Mouse (Mus musculus) CH12.LX (cell line): Measurements from ENCODE around the gene Rapgef2. TPM values are rescaled to one million over a fixed set of nuclear protein-coding genes. Genes with fewer than 3 reads are reported as not detected.
A peak's percentile ranks its signal among the peaks of the same experiment; 100 is the strongest.

Experiments
- DNase-seq: peaks from one replicate; pipeline ENCODE4 v3.0.0-alpha.2; 2013; ENCODE audit errors: extremely low read depth
- H3K27ac ChIP-seq: 2 replicates; pipeline ENCODE4 v1.5.1; 2012; ENCODE audit warnings: low read depth, mild to moderate bottlenecking, control low read depth, moderate library complexity; ENCODE audit not compliant: insufficient read depth
- H3K27me3 ChIP-seq: replicated peaks from 2 replicates; pipeline ENCODE3; 2012; ENCODE audit warnings: inconsistent platforms
- H3K36me3 ChIP-seq, 2 experiments: replicated peaks in 1 of 2; 2 replicates each; pipeline versions ENCODE3 to v1.6.1; 2012; ENCODE audit warnings: inconsistent platforms in 1 of 2, low read length in 1 of 2, mild to moderate bottlenecking in 1 of 2, mixed read lengths in 1 of 2, moderate library complexity in 1 of 2; ENCODE audit not compliant: control insufficient read depth in 1 of 2, insufficient read depth in 1 of 2
- H3K4me1 ChIP-seq, 2 experiments: 2 replicates each; pipeline ENCODE4 v1.6.1; 2012; ENCODE audit warnings: inconsistent platforms in 1 of 2, moderate library complexity in 1 of 2; ENCODE audit not compliant: insufficient read depth in 2 of 2, control insufficient read depth in 1 of 2
- H3K4me2 ChIP-seq: 2 replicates; pipeline ENCODE4 v1.6.1; 2012; ENCODE audit warnings: low read depth, mild to moderate bottlenecking, control low read depth; ENCODE audit not compliant: poor library complexity, insufficient read depth, severe bottlenecking
- H3K4me3 ChIP-seq, 3 experiments: fragments of 150-350 bp in 1 of 3; sonication (generic) in 1 of 3; replicated peaks in 1 of 3; 2 replicates each; pipeline versions ENCODE3 to v1.5.1; 2011 to 2012; ENCODE audit warnings: low read depth in 2 of 3, low read length in 2 of 3, mild to moderate bottlenecking in 2 of 3, moderate library complexity in 2 of 3, control low read depth in 1 of 3, improper control_type of control experiment in 1 of 3, inconsistent platforms in 1 of 3, mixed read lengths in 1 of 3; ENCODE audit not compliant: poor library complexity in 1 of 3
- H3K79me2 ChIP-seq: replicated peaks from 2 replicates; pipeline ENCODE4 v1.6.1; 2012; ENCODE audit warnings: mild to moderate bottlenecking, moderate library complexity; ENCODE audit not compliant: control insufficient read depth, poor library complexity, insufficient read depth, severe bottlenecking; ENCODE audit errors: extremely low read depth
- H3K9ac ChIP-seq: 2 replicates; pipeline ENCODE4 v1.6.1; 2012; ENCODE audit warnings: low read depth, mild to moderate bottlenecking, control low read depth, moderate library complexity; ENCODE audit not compliant: insufficient read depth
- H3K9me3 ChIP-seq: replicated peaks from 2 replicates; pipeline ENCODE3; 2012; ENCODE audit warnings: low read length, inconsistent platforms, mixed read lengths
- BHLHE40 ChIP-seq: IDR thresholded peaks from 2 replicates; pipeline ENCODE4 v1.6.1; 2011; ENCODE audit warnings: mild to moderate bottlenecking, low read depth, low read length, improper control_type of control experiment
- CHD2 ChIP-seq: IDR thresholded peaks from 2 replicates; pipeline ENCODE4 v1.6.1; 2011; ENCODE audit warnings: low read length, improper control_type of control experiment
- CTCF ChIP-seq, 2 experiments: IDR thresholded peaks in 1 of 2; conservative IDR thresholded peaks in 1 of 2; 2 replicates each; pipeline ENCODE4 v1.5.1; 2011 to 2012; ENCODE audit warnings: low read depth in 2 of 2, low read length in 2 of 2, improper control_type of control experiment in 1 of 2, inconsistent platforms in 1 of 2, mild to moderate bottlenecking in 1 of 2, moderate library complexity in 1 of 2
- ELF1 ChIP-seq: IDR thresholded peaks from 2 replicates; pipeline ENCODE4 v1.6.1; 2014; ENCODE audit warnings: low read depth, mild to moderate bottlenecking, inconsistent platforms, low read length, improper control_type of control experiment
- EP300 ChIP-seq: IDR thresholded peaks from 2 replicates; pipeline ENCODE4 v1.6.1; 2011; ENCODE audit warnings: low read length, improper control_type of control experiment
- ETS1 ChIP-seq: conservative IDR thresholded peaks from 2 replicates; pipeline ENCODE4 v1.6.1; 2012; ENCODE audit warnings: low read depth, mild to moderate bottlenecking, inconsistent platforms, low read length, improper control_type of control experiment, moderate library complexity
- GABPA ChIP-seq: IDR thresholded peaks from 2 replicates; pipeline ENCODE4 v1.6.1; 2012; ENCODE audit warnings: low read depth, low read length, improper control_type of control experiment, inconsistent platforms; ENCODE audit not compliant: insufficient replicate concordance
- HCFC1 ChIP-seq: IDR thresholded peaks from 2 replicates; pipeline ENCODE4 v1.6.1; 2012; ENCODE audit warnings: low read depth, mild to moderate bottlenecking, inconsistent platforms, low read length, improper control_type of control experiment
- IRF4 ChIP-seq: IDR thresholded peaks from 2 replicates; pipeline ENCODE4 v1.6.1; 2014; ENCODE audit warnings: low read depth, mild to moderate bottlenecking, inconsistent platforms, low read length, improper control_type of control experiment
- JUN ChIP-seq: IDR thresholded peaks from 2 replicates; pipeline ENCODE4 v1.6.1; 2011; ENCODE audit warnings: low read depth, mild to moderate bottlenecking, low read length, improper control_type of control experiment, moderate library complexity; ENCODE audit not compliant: insufficient read depth
- MAFK ChIP-seq: IDR thresholded peaks from 2 replicates; pipeline ENCODE4 v1.6.1; 2011; ENCODE audit warnings: low read length, improper control_type of control experiment; ENCODE audit not compliant: insufficient replicate concordance
- MAZ ChIP-seq: IDR thresholded peaks from 2 replicates; pipeline ENCODE4 v1.6.1; 2012; ENCODE audit warnings: low read depth, mild to moderate bottlenecking, inconsistent platforms, low read length, improper control_type of control experiment, moderate library complexity
- MXI1 ChIP-seq: IDR thresholded peaks from 2 replicates; pipeline ENCODE4 v1.6.1; 2011; ENCODE audit warnings: mild to moderate bottlenecking, low read depth, low read length, improper control_type of control experiment
- MYC ChIP-seq: IDR thresholded peaks from 2 replicates; pipeline ENCODE4 v1.6.1; 2011; ENCODE audit warnings: low read depth, mild to moderate bottlenecking, improper control_type of control experiment, low read length
- NELFE ChIP-seq: IDR thresholded peaks from 2 replicates; pipeline ENCODE4 v1.6.1; 2011; ENCODE audit warnings: low read depth, low read length, improper control_type of control experiment
- RAD21 ChIP-seq: IDR thresholded peaks from 2 replicates; pipeline ENCODE4 v1.6.1; 2011; ENCODE audit warnings: low read depth, mild to moderate bottlenecking, low read length, improper control_type of control experiment, moderate library complexity
- RCOR1 ChIP-seq: conservative IDR thresholded peaks from 2 replicates; pipeline ENCODE4 v1.6.1; 2012; ENCODE audit warnings: low read depth, mild to moderate bottlenecking, inconsistent platforms, low read length, improper control_type of control experiment
- SIN3A ChIP-seq: IDR thresholded peaks from 2 replicates; pipeline ENCODE4 v1.6.1; 2012; ENCODE audit warnings: low read length, improper control_type of control experiment, inconsistent platforms
- SMC3 ChIP-seq: IDR thresholded peaks from 2 replicates; pipeline ENCODE4 v1.6.1; 2011; ENCODE audit warnings: low read depth, low read length, improper control_type of control experiment
- TBP ChIP-seq: conservative IDR thresholded peaks from 2 replicates; pipeline ENCODE4 v1.6.1; 2011; ENCODE audit warnings: low read depth, low read length, improper control_type of control experiment
- TCF12 ChIP-seq: IDR thresholded peaks from 2 replicates; pipeline ENCODE4 v1.6.1; 2014; ENCODE audit warnings: low read depth, mild to moderate bottlenecking, inconsistent platforms, low read length, improper control_type of control experiment
- USF1 ChIP-seq: IDR thresholded peaks from 2 replicates; pipeline ENCODE4 v1.6.1; 2014; ENCODE audit warnings: low read depth, mild to moderate bottlenecking, inconsistent platforms, low read length, improper control_type of control experiment
- USF2 ChIP-seq: conservative IDR thresholded peaks from 2 replicates; pipeline ENCODE4 v1.6.1; 2011; ENCODE audit warnings: low read depth, low read length, improper control_type of control experiment
- ZC3H11A ChIP-seq: IDR thresholded peaks from 2 replicates; pipeline ENCODE4 v1.6.1; 2012; ENCODE audit warnings: low read depth, mild to moderate bottlenecking, inconsistent platforms, low read length, improper control_type of control experiment
- ZKSCAN1 ChIP-seq: IDR thresholded peaks from 2 replicates; pipeline ENCODE4 v1.6.1; 2012; ENCODE audit warnings: low read depth, inconsistent platforms, low read length, improper control_type of control experiment, borderline replicate concordance
- dilution Hi-C: fragments of 300-500 bp; cut with MboI; formaldehyde crosslinking; loops from 2 replicates; pipeline ENCODE4 v1.14.3; 2020; ENCODE audit warnings: low sequenced_read_pairs; ENCODE audit not compliant: extremely low pct_unique_long_range_greater_than_20kb, extremely low pct_ligation_motif_present
- in situ Hi-C: fragments of 300-500 bp; cut with MboI; formaldehyde crosslinking; loops from 3 replicates; pipeline ENCODE4 v1.14.3; 2019; ENCODE audit warnings: low sequenced_read_pairs, low pct_ligation_motif_present, low pct_unique_long_range_greater_than_20kb, mixed read lengths
- polyA plus RNA-seq: library from polyadenylated mRNA; unstranded; fragments of >175 nt; gene quantifications from 2 replicates; pipeline ENCODE4 v1.2.1, GENCODE M21; 2012; ENCODE audit warnings: low read depth; ENCODE audit not compliant: insufficient read length
- total RNA-seq, 2 experiments: library from RNA; depleted of rRNA; stranded (reverse); fragments of 300-350 nt in 1 of 2; fragments of >200 nt in 1 of 2; gene quantifications; 2 replicates each; pipeline ENCODE4 v1.2.3; 2012 to 2014

Gene Rapgef2
- total and polyA plus RNA-seq, 3 experiments: 0.72 to 3.1 (median 2.6) TPM

GRCm38 (mm10) chr3:79089091-79089490 lies 197.2 kb downstream of the Rapgef2 start:
- no peak overlapping the region for H3K4me2 ChIP-seq
- in situ Hi-C loops: no loop called here
- no peaks in the 10 kb centered on the region for H3K9me3 ChIP-seq
- no peak overlapping the region for H3K27ac ChIP-seq
- no peak for TF ChIP-seq NELFE
- TF ChIP-seq ZKSCAN1: no peak
- 0 out of 2 replicates have a peak, but pooled peaks have one; percentile 42 for TF ChIP-seq IRF4
- TF ChIP-seq SMC3: no peak
- no peak for TF ChIP-seq MXI1
- no peak for TF ChIP-seq MYC
- TF ChIP-seq BHLHE40: peak; percentile 61
- no peak for TF ChIP-seq ZC3H11A
- TF ChIP-seq TBP: no peak
- TF ChIP-seq ETS1: peak; percentile 30; the same call in 1 of the 2 replicates
- peak; percentile 51 for TF ChIP-seq EP300
- TF ChIP-seq RAD21: no peak
- TF ChIP-seq CHD2: no peak
- dilution Hi-C loops: no loop called here
- H3K4me1 ChIP-seq: peaks cover 0 to 15% of the 10 kb centered on the region in 2 experiments; a peak in 2 of 4 replicates
- no peaks in the 10 kb centered on the region for H3K79me2 ChIP-seq
- no peak overlapping the region for H3K4me3 ChIP-seq
- no peak overlapping the region for H3K9ac ChIP-seq
- H3K36me3 ChIP-seq: peaks cover 0 to 40% of the 10 kb centered on the region in 2 experiments
- DNase-seq: peak; percentile 71
- no peaks in the 10 kb centered on the region for H3K27me3 ChIP-seq

DNA sequence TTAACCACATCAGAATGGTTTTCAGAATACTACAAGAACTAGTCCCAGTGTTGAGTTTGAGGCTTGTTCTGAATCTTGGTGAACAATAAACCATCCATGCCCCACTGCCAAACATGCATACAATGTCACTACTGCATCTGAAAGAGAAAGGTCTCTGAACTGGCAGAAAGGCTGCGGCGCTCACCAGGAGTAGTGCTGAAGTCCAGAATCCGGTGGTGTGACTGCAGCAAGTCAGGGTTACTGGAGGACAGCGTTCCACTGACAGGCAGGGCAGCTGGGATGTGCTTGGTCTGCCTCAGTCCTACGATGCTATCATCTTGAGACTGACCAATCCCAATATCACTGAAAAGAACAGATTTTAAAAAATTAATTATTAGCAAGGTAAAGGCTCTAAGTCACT lies 197.9 kb downstream of the Rapgef2 start:
- H3K9ac ChIP-seq: no peak overlapping the region
- H3K27me3 ChIP-seq: no peaks in the 10 kb centered on the region
- no peak for DNase-seq
- H3K27ac ChIP-seq: no peak overlapping the region; the same call in 1 of the 2 replicates
- peaks cover 0 to 15% of the 10 kb centered on the region in 2 experiments; a peak in 2 of 4 replicates for H3K4me1 ChIP-seq
- dilution Hi-C loops (no loop called here), in situ Hi-C loops (no loop called here)
- TF ChIP-seq TCF12 (no peak), SIN3A (no peak), BHLHE40 (no peak), GABPA (no peak), JUN (no peak), RAD21 (no peak), RCOR1 (no peak), HCFC1 (no peak), MAZ (no peak), MXI1 (no peak), MAFK (no peak), EP300 (no peak), ZC3H11A (no peak), IRF4 (no peak), MYC (no peak), ELF1 (no peak), CTCF (conservative IDR thresholded peaks at IDR 0.05 in 1 of 2, IDR thresholded peaks at IDR 0.05 in 1 of 2; ENCODE audit: low read depth in 2 of 2, low read length in 2 of 2) (no peak), USF2 (no peak), SMC3 (no peak), USF1 (no peak)
- H3K36me3 ChIP-seq: peaks cover 0 to 41% of the 10 kb centered on the region in 2 experiments
- no peaks in the 10 kb centered on the region for H3K79me2 ChIP-seq
- no peak overlapping the region for H3K4me3 ChIP-seq
- H3K9me3 ChIP-seq: no peaks in the 10 kb centered on the region
- H3K4me2 ChIP-seq: no peak overlapping the region
